Mouse (Mus musculus) spleen, postnatal 36 days (tissue): ENCODE measurements around the gene Tmem239.

Experiments used
- DNase-seq, 2 experiments: peaks; one replicate each; pipeline ENCODE4 v3.0.0; 2022; ENCODE audit warnings: low spot score in 2 of 2, mixed read lengths in 1 of 2

Gene Tmem239

DNA sequence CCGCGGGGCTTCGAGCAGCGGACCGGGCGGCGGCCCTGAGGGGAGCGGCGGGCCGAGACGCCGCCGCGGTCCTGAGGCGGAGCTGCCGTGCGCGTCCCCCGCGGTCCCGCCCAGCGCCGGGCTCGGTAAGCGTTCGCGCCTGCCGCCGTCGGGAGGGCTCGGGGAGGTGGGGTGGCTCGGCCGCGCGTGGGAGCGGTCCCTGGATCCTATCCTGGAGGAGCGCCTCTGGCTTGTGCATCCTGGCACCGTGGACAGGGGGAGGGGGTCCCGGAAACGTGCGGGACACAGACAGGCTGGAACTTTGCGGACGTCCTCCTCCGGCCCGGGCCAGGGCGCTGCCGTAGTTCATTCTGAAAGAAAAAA, 44.1 kb downstream of the Tmem239 start:
- DNase-seq: peak; percentile 66 to 70

DNA sequence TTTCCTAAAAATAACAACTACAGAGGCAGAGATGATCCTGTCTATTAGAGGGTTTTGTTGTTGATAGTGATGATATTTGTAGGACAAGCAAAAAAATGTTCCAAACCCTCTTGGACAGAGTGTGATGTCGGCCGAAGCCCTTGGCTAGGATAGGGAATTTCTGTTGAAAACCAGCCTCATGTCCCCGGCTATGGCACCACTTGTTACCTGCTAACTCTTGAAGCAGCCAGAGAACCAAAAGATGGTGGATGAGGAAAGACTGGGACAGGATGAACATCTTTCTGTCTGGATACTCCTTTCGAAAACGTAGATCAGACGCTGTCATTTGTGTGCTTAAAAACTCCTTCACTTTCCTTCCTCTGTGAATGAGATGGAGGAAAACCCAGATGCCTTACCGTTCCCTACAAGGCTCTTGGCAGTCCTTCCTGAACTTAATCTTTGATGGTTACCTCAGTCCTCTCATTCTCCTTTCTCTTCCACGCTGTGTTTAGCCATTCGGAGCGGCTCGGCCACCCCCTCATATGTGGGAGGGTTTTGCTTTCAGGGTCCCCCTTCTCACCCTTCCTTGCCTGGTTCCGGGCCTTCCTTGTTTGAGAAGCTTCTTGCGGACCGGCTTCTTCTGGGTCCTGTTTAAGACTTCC, 44.9 kb downstream of the Tmem239 start:
- no peak for DNase-seq

DNA sequence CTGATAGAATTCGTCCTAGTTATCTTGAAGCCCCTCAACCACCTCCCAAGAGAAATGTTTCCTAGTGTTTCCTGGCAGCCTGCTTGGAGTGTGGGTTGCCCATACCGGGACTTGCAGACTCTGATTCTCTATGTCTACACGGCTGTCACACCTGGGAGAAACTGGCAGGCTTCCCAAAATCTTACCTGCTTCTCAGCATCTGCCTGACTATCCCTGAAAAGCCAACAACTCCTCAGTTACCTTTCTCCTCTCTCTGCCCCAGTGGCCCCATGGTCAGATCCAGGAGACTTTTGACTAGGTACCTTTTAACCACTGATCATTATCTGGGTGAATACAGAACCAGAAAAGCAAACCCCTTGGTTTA, 45.4 kb downstream of the Tmem239 start:
- no peak for DNase-seq

DNA sequence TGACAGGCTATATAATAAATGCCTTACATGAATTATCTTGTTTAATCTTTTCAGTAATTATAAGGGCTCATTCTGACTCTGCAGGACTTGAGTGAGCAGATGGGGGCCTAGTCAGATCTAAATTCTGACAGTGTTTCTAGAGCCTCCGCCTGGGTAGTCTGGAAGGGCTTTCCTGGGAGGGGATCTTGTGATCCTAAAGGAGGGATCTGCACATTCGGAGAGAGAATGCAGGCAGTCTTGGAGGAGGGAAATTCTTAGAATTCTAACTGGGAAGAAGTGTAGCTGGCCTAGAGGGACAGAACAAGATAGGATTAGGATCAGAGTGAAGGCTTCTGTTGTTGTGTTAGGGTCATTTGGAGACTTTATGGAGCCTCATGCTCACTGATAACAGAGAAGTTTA, 46.0 kb downstream of the Tmem239 start:
- DNase-seq: no peak

DNA sequence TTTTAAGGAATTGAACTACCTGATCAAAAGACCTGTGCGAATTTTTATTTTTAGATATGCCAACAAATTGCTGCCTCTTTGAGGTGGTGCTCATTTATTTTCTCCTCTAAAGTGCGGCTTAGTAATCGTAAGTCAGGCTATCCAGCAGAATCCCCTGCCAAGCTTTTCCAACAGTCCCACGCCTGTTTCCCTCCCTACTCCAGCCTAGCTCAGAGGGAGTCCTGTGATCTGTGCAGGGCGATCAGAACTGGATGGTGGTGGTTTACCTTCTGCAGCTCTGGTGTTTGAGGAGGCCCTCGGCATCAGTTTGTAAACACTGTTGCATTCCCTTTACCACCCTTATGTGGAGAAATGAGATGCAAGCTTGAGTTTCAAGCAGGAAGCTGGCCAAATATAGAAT, 47.1 kb downstream of the Tmem239 start:
- no peak for DNase-seq

DNA sequence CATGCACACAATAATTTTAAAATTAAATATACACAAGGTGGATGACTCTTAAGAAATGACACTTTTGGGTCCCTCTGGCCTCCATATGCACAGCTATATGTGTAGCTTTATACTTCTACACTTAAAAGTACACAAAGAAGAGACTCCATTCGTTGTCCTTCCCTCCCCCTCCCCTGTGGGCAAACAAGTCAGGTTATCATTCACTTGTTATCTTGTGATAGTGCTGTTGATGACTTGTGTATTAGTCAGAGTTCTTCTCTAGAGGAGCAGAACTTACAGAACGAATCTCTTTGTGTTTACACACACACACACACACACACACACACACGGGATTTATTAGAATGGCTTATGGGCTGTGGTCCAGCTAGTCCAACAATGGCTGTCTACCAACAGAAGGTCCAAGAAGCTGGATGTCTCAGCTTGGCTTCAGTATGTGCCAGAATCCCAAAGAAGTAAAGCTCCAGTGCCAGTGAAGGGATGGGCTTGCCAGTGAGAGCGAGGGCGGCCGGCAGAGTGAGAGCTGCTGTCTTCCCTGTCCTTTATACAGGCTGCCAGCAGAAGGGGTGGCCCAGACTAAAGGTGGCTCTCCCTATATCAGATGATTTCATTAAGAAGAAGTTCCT, 48.6 kb downstream of the Tmem239 start:
- DNase-seq: no peak
